Mouse (Mus musculus) bone marrow macrophage, adult 2 months (primary cell): ENCODE data around the gene Lrrc25.

Source experiments
- CTCF ChIP-seq: IDR thresholded peaks from 2 replicates; pipeline ENCODE4 v1.5.1; 2012; ENCODE audit warnings: low read depth, mild to moderate bottlenecking, low read length, moderate library complexity
- POLR2A ChIP-seq: IDR thresholded peaks from 2 replicates; pipeline ENCODE4 v1.6.1; 2012; ENCODE audit warnings: mild to moderate bottlenecking, low read depth, low read length, borderline replicate concordance

- TF ChIP-seq CTCF, result no peak; the same call in 1 of the 2 replicates
- TF ChIP-seq POLR2A, result no peak; the same call in 1 of the 2 replicates
Observed at GRCm38 (mm10) chr8:70630532-70631381, 14.8 kb downstream of the Lrrc25 start.
